Mouse (Mus musculus): ENCODE results near the gene Serpinf1. TPM values are rescaled to one million over a fixed set of nuclear protein-coding genes. Genes with fewer than 3 reads are reported as not detected.
"Not testable (repeated sequence)": the region's sequence is repeated elsewhere in the genome, so short reads cannot be mapped to it uniquely, and the experiment has no call there.

Serpinf1 gene
- polyA plus RNA-seq, 1 experiment from 2014 or later, result 87.0 TPM

DNA sequence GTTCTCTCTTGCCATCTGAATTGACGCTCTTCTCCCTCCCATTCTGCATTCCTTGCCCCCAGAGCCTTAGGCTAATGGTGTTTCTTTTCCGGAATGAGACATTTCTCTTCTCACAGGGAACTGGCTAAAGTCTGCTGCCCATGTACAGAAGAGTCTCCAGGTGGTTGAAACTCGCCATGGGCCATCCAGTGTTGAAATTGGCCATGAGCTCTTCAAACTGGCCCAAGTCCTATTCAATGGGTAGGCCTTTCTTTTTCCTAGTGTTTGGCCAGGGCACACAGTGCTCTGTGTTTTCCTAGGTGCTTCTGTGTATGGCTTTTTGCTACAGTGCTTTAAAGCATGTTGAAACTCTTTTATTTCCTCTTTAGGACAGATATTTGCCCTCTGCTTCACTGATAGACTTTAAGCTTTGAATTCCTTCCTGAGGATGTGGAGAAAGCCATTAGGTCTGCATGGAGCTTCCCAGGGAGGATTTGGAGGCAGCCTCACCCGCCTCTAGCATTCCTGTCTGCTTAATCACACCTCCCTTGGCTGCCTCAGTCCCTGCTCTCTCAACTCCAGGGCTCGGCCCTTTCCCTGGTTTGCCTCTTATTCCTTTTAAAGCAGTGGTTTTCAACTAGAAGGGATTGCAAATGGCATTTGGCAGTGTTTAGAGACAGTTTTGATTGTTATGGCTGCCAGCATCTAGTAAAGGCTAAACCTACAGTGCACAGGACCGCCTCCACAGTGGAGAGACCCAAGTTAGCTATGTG, 19.0 kb downstream of the Serpinf1 start:
- 80% methylated on average over 6 of the region's 6 CpGs for WGBS
- DNase-seq (ENCODE audit: low spot score) (no peak), ATAC-seq (ENCODE audit: insufficient read depth, low FRiP score, low TSS enrichment) (no peak)

DNA sequence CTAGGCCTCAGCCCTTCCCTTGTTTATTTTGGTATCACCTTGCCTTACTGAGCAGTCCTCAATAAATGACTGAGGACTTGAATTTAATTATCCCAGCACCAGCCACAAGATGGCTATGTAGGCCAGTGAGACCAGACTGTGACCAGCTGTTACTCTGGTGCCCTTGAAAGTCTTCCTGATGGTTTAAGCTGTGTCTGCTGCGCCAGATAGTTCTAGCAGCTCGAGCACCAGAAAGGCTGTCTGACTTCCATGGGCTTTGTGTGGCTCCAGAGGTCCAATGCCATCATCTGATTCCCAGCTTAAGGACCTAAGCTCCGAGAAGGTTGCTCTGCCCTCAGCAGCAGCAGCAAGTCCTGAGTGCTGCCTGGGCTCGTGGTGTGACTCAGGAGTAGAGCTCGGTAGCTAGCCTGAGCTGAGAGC, 20.2 kb downstream of the Serpinf1 start:
- no peaks in the 10 kb centered on the region for H3K27me3 ChIP-seq (ENCODE audit: control insufficient read depth, insufficient read depth, low read length)
- no peak overlapping the region for H3K4me2 ChIP-seq (ENCODE audit: low read depth)
- no peaks in the 10 kb centered on the region for H3K36me3 ChIP-seq (ENCODE audit: control insufficient read depth, insufficient read depth, low read length)
- WGBS, result 66% methylated on average over 5 of the region's 5 CpGs
- DNase-seq (ENCODE audit: low spot score) (peak; percentile 33), ATAC-seq (ENCODE audit: insufficient read depth, low FRiP score, low TSS enrichment) (no peak)
- H3K4me1 ChIP-seq (ENCODE audit: control insufficient read depth, insufficient read depth, low read length), result no peaks in the 10 kb centered on the region
- H3K9me3 ChIP-seq (ENCODE audit: control insufficient read depth, low read length), result no peaks in the 10 kb centered on the region
- no peak overlapping the region for H3K9ac ChIP-seq (ENCODE audit: low read length)
- no peak overlapping the region for H3K4me3 ChIP-seq (ENCODE audit: low read depth, low read length)
- H3K27ac ChIP-seq (ENCODE audit: low read depth, low read length), result no peak overlapping the region

More for the DNA sequence above, 19.0 kb downstream of the Serpinf1 start:
- Histone ChIP-seq H3K27ac (ENCODE audit: low read depth, low read length) (no peak overlapping the region), H3K27me3 (ENCODE audit: control insufficient read depth, insufficient read depth, low read length) (no peaks in the 10 kb centered on the region), H3K9ac (ENCODE audit: low read length) (no peak overlapping the region), H3K9me3 (ENCODE audit: control insufficient read depth, low read length) (no peaks in the 10 kb centered on the region), H3K4me1 (ENCODE audit: control insufficient read depth, insufficient read depth, low read length) (no peaks in the 10 kb centered on the region), H3K4me3 (ENCODE audit: low read depth, low read length) (no peak overlapping the region), H3K4me2 (ENCODE audit: low read depth) (no peak overlapping the region), H3K36me3 (ENCODE audit: control insufficient read depth, insufficient read depth, low read length) (no peaks in the 10 kb centered on the region)

DNA sequence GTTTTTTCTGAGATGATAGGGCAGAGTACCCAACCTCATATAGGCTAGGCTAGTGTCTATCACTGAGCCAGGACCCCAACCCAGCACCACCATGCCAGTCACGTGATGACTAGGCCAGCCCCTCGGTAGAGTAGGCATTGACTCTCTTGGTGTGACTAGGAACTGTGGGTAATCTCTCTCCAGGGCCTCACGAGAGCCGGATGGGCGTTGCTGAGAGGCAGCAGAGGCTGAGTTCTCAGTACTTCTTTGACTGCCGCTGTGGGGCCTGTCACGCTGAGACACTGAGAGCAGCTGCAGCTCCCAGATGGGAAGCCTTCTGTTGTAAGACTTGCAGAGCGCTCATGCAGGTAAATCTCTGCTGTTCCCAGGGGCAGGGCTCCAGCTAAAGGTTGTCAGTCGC, 22.4 kb downstream of the Serpinf1 start:
- no peaks in the 10 kb centered on the region for H3K27me3 ChIP-seq (ENCODE audit: control insufficient read depth, insufficient read depth, low read length)
- no peak overlapping the region for H3K4me2 ChIP-seq (ENCODE audit: low read depth)
- no peak overlapping the region for H3K9ac ChIP-seq (ENCODE audit: low read length)
- no peak overlapping the region for H3K4me3 ChIP-seq (ENCODE audit: low read depth, low read length)
- ATAC-seq (ENCODE audit: insufficient read depth, low FRiP score, low TSS enrichment) (no peak), DNase-seq (ENCODE audit: low spot score) (no peak)
- H3K4me1 ChIP-seq (ENCODE audit: control insufficient read depth, insufficient read depth, low read length), result no peaks in the 10 kb centered on the region
- no peak overlapping the region for H3K27ac ChIP-seq (ENCODE audit: low read depth, low read length)
- no peaks in the 10 kb centered on the region for H3K9me3 ChIP-seq (ENCODE audit: control insufficient read depth, low read length)
- H3K36me3 ChIP-seq (ENCODE audit: control insufficient read depth, insufficient read depth, low read length), result no peaks in the 10 kb centered on the region
- WGBS, result 73% methylated on average over 9 of the region's 9 CpGs

DNA sequence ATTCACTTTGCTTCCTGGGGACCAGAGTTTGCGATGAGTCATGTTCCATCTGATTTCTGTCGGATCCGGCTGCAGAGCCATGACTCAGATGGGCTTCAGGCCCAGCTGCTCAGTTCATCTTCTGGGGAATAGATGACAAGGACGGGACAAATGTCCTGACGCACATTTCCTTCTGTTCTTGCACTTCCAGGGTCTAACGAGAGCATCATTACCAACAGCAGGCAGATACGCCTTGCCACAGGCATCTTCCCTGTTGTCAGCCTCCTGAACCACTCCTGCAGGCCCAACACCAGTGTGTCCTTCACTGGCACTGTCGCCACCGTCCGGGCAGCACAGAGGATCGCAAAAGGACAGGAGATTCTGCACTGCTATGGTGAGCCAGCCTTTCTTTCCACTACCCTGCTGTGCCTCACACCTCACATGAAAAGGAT, 23.1 kb downstream of the Serpinf1 start:
- no peak for DNase-seq (ENCODE audit: low spot score)
- no peaks in the 10 kb centered on the region for H3K27me3 ChIP-seq (ENCODE audit: control insufficient read depth, insufficient read depth, low read length)
- no peaks in the 10 kb centered on the region for H3K9me3 ChIP-seq (ENCODE audit: control insufficient read depth, low read length)
- 84% methylated on average over 11 of the region's 11 CpGs for WGBS
- H3K4me3 ChIP-seq (ENCODE audit: low read depth, low read length), result no peak overlapping the region
- H3K4me2 ChIP-seq (ENCODE audit: low read depth), result no peak overlapping the region
- ATAC-seq (ENCODE audit: insufficient read depth, low FRiP score, low TSS enrichment), result no peak
- no peak overlapping the region for H3K27ac ChIP-seq (ENCODE audit: low read depth, low read length)
- no peak overlapping the region for H3K9ac ChIP-seq (ENCODE audit: low read length)
- H3K36me3 ChIP-seq (ENCODE audit: control insufficient read depth, insufficient read depth, low read length), result no peaks in the 10 kb centered on the region
- no peaks in the 10 kb centered on the region for H3K4me1 ChIP-seq (ENCODE audit: control insufficient read depth, insufficient read depth, low read length)

DNA sequence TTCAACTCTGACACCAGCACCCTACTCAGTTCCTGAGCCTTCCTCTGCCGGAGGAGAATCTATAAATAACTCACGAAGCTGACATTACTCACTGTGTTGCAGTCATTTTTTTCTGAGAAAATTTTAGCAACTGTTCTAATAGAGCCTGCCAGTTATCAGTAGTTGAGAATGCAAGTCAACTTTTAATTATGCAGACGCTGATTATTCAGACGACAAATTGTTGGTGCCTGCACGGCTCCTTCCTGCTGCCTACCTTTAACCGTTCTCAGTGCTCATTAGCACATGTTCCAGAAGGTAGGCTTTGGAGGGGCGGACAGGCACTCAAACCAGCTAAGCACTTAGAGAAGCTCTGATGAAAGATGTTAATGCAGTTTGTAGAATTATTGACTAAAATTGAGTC, 25.0 kb downstream of the Serpinf1 start:
- no peak overlapping the region for H3K9ac ChIP-seq (ENCODE audit: low read length)
- H3K4me3 ChIP-seq (ENCODE audit: low read depth, low read length), result no peak overlapping the region
- no peak for ATAC-seq (ENCODE audit: insufficient read depth, low FRiP score, low TSS enrichment)
- no peaks in the 10 kb centered on the region for H3K9me3 ChIP-seq (ENCODE audit: control insufficient read depth, low read length)
- no peak overlapping the region for H3K27ac ChIP-seq (ENCODE audit: low read depth, low read length)
- H3K4me1 ChIP-seq (ENCODE audit: control insufficient read depth, insufficient read depth, low read length), result no peaks in the 10 kb centered on the region
- no peak overlapping the region for H3K4me2 ChIP-seq (ENCODE audit: low read depth)
- WGBS, result 87% methylated on average over 7 of the region's 7 CpGs
- H3K27me3 ChIP-seq (ENCODE audit: control insufficient read depth, insufficient read depth, low read length), result no peaks in the 10 kb centered on the region
- no peaks in the 10 kb centered on the region for H3K36me3 ChIP-seq (ENCODE audit: control insufficient read depth, insufficient read depth, low read length)
- no peak for DNase-seq (ENCODE audit: low spot score)

DNA sequence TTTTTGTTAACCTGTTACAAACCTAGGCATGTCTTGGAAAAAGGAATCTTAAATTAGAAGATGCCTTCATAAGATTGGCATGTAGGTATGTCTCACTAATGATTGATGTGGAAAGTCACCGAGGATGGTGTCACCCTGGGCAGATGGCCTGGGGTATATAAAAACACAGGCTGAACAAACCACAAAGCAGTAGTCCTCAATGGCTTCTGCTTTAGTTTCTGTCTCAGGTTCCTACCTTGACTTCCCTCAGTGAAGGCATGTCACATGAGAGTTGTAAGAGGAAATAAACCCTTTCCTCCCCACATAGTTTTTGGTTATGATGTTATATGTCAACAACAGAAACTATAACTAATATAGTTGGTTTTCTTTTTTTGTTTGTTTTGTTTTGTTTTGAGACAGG, 26.9 kb downstream of the Serpinf1 start:
- ATAC-seq (ENCODE audit: insufficient read depth, low FRiP score, low TSS enrichment), result no peak
- no peaks in the 10 kb centered on the region for H3K27me3 ChIP-seq (ENCODE audit: control insufficient read depth, insufficient read depth, low read length)
- H3K9me3 ChIP-seq (ENCODE audit: control insufficient read depth, low read length), result no peaks in the 10 kb centered on the region
- no peak overlapping the region for H3K4me3 ChIP-seq (ENCODE audit: low read depth, low read length)
- H3K4me2 ChIP-seq (ENCODE audit: low read depth), result no peak overlapping the region
- H3K36me3 ChIP-seq (ENCODE audit: control insufficient read depth, insufficient read depth, low read length), result no peaks in the 10 kb centered on the region
- DNase-seq (ENCODE audit: low spot score), result no peak
- no peaks in the 10 kb centered on the region for H3K4me1 ChIP-seq (ENCODE audit: control insufficient read depth, insufficient read depth, low read length)
- no peak overlapping the region for H3K9ac ChIP-seq (ENCODE audit: low read length)
- no peak overlapping the region for H3K27ac ChIP-seq (ENCODE audit: low read depth, low read length)
- WGBS, result 83% methylated on average over 1 of the region's 1 CpGs

DNA sequence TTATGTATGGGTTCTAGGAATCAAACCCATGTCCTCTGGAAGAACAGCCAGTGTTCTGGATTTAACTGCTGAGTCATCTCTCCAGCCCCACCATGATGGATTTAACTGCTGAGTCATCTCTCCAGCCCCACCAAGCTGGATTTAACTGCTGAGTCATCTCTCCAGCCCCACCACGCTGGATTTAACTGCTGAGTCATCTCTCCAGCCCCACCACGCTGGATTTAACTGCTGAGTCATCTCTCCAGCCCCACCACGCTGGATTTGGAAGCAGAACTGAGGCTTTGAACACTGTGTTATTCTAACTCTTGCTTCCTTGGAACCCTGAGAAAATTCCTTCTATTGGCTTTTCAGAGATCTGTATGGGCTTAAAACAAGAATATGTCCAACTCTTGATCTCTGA, 39.0 kb downstream of the Serpinf1 start:
- DNase-seq (ENCODE audit: low spot score); H3K4me1 ChIP-seq (ENCODE audit: control insufficient read depth, insufficient read depth, low read length); H3K27me3 ChIP-seq (ENCODE audit: control insufficient read depth, insufficient read depth, low read length); ATAC-seq (ENCODE audit: insufficient read depth, low FRiP score, low TSS enrichment); H3K9me3 ChIP-seq (ENCODE audit: control insufficient read depth, low read length); H3K9ac ChIP-seq (ENCODE audit: low read length); H3K36me3 ChIP-seq (ENCODE audit: control insufficient read depth, insufficient read depth, low read length); H3K4me2 ChIP-seq (ENCODE audit: low read depth); H3K27ac ChIP-seq (ENCODE audit: low read depth, low read length); H3K4me3 ChIP-seq (ENCODE audit: low read depth, low read length): not testable (repeated sequence)
- WGBS, result 65% methylated on average over 3 of the region's 3 CpGs

DNA sequence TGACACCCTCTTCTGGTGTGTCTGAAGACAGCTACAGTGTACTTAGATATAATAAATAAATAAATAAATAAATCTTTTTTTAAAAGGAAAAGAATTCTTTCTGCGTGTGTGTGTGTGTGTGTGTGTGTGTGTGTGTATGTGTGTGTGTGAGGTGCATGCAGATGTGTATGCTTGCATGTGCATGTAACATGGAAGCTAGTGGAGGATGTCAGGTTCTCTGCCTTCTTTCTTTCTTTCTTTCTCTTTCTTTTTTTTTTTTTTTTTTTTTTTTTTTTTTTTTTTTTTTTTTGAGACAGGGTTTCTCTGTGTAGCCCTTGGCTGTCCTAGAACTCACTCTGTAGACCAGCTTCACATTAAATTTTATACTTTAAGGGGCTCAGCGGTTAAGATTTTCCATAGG, 43.7 kb downstream of the Serpinf1 start:
- H3K27me3 ChIP-seq (ENCODE audit: control insufficient read depth, insufficient read depth, low read length); H3K4me3 ChIP-seq (ENCODE audit: low read depth, low read length); H3K9ac ChIP-seq (ENCODE audit: low read length); H3K9me3 ChIP-seq (ENCODE audit: control insufficient read depth, low read length); H3K4me2 ChIP-seq (ENCODE audit: low read depth); ATAC-seq (ENCODE audit: insufficient read depth, low FRiP score, low TSS enrichment); H3K36me3 ChIP-seq (ENCODE audit: control insufficient read depth, insufficient read depth, low read length); DNase-seq (ENCODE audit: low spot score); H3K4me1 ChIP-seq (ENCODE audit: control insufficient read depth, insufficient read depth, low read length); H3K27ac ChIP-seq (ENCODE audit: low read depth, low read length): not testable (repeated sequence)
- 89% methylated on average over 2 of the region's 2 CpGs for WGBS

DNA sequence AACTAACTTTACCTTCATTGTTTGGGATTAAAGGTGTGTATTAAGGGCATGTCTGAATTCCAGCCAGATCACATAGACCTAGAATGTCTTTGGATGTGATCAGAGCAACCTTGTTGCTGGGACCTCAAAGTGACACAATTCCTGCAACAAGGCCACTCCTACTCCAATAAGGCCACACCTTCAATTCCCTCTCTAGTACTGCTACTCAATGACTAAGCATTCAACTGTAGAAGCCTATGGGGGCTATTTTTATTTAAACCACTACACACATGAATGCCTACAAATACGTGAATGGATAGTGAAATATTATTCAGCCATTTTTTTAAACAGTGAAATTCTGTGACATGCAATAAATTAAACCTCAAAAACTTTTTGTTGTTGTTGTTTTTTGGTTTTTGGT, 45.4 kb downstream of the Serpinf1 start:
- no peak for ATAC-seq (ENCODE audit: insufficient read depth, low FRiP score, low TSS enrichment)
- Histone ChIP-seq H3K36me3 (ENCODE audit: control insufficient read depth, insufficient read depth, low read length) (no peaks in the 10 kb centered on the region), H3K4me2 (ENCODE audit: low read depth) (no peak overlapping the region), H3K9ac (ENCODE audit: low read length) (no peak overlapping the region), H3K9me3 (ENCODE audit: control insufficient read depth, low read length) (no peaks in the 10 kb centered on the region), H3K4me1 (ENCODE audit: control insufficient read depth, insufficient read depth, low read length) (no peaks in the 10 kb centered on the region), H3K27me3 (ENCODE audit: control insufficient read depth, insufficient read depth, low read length) (no peaks in the 10 kb centered on the region), H3K4me3 (ENCODE audit: low read depth, low read length) (no peak overlapping the region), H3K27ac (ENCODE audit: low read depth, low read length) (no peak overlapping the region)
- no peak for DNase-seq (ENCODE audit: low spot score)
- 86% methylated on average over 1 of the region's 1 CpGs for WGBS
